Mouse (Mus musculus) limb, embryonic 13.5 days (tissue): ENCODE results near the gene Ggt6. TPM values are rescaled to one million over a fixed set of nuclear protein-coding genes. Genes with fewer than 3 reads are reported as not detected.
A peak's percentile ranks its signal among the peaks of the same experiment; 100 is the strongest.

Source experiments
- ATAC-seq: fragments of 200-750 bp; cut with Nextera tagmentation; 2 replicates; pipeline ENCODE4 v1.8.0; 2017; ENCODE audit warnings: low read depth, moderate number of reproducible peaks, moderate TSS enrichment; ENCODE audit not compliant: low FRiP score
- H3K27ac ChIP-seq: fragments of 300-500 bp; sonication (generic); 2 replicates; pipeline ENCODE4 v1.5.1; 2015; ENCODE audit warnings: inconsistent platforms, mild to moderate bottlenecking, moderate library complexity
- H3K27me3 ChIP-seq: fragments of 300-500 bp; sonication (generic); 2 replicates; pipeline ENCODE4 v1.6.1; 2015; ENCODE audit warnings: mild to moderate bottlenecking, inconsistent platforms
- H3K36me3 ChIP-seq: fragments of 300-500 bp; sonication (generic); 2 replicates; pipeline ENCODE4 v1.6.1; 2015; ENCODE audit warnings: inconsistent platforms, mild to moderate bottlenecking, moderate library complexity
- H3K4me1 ChIP-seq: fragments of 300-500 bp; sonication (generic); 2 replicates; pipeline ENCODE4 v1.6.1; 2015; ENCODE audit warnings: inconsistent platforms
- H3K4me2 ChIP-seq: fragments of 300-500 bp; sonication (generic); replicated peaks from 2 replicates; pipeline ENCODE4 v1.6.1; 2015; ENCODE audit warnings: inconsistent platforms, mild to moderate bottlenecking, moderate library complexity
- H3K4me3 ChIP-seq: fragments of 300-500 bp; sonication (generic); 2 replicates; pipeline ENCODE4 v1.5.1; 2015; ENCODE audit warnings: moderate library complexity, mild to moderate bottlenecking, inconsistent platforms
- H3K9ac ChIP-seq: fragments of 300-500 bp; sonication (generic); 2 replicates; pipeline ENCODE4 v1.6.1; 2015; ENCODE audit warnings: mild to moderate bottlenecking, inconsistent platforms
- H3K9me3 ChIP-seq: fragments of 300-500 bp; sonication (generic); 2 replicates; pipeline ENCODE4 v1.6.1; 2016; ENCODE audit warnings: inconsistent platforms
- WGBS: fragments of 180-500 bp; shearing (Covaris S2); methylation state at CpG from one replicate; pipeline ENCODE4 v1.1.7; 2015; 5-methylcytosine and 5-hydroxymethylcytosine counted together
- microRNA-seq: library from miRNA; unstranded; fragments of <30 nt; microRNA quantifications from one replicate; pipeline ENCODE4, GENCODE M21; 2016
- polyA plus RNA-seq: library from polyadenylated mRNA; unstranded; fragments of >200 nt; fragmentation: Nextera tagmentation; extraction: Ambion mirVana; gene quantifications from 2 replicates; pipeline ENCODE4 v1.2.1, GENCODE M21; 2015

Gene Ggt6
- polyA plus RNA-seq, 1 experiment from 2014 or later = 0.74 TPM

GRCm38 (mm10) chr11:72485157-72485556, 49.8 kb downstream of the Ggt6 start:
- no peaks in the 10 kb centered on the region for H3K9me3 ChIP-seq
- H3K9ac ChIP-seq = no peak overlapping the region
- H3K27me3 ChIP-seq = peaks cover 48% of the 10 kb centered on the region
- WGBS = 68% methylated on average over 5 of the region's 5 CpGs
- H3K4me1 ChIP-seq = peaks cover 14% of the 10 kb centered on the region
- H3K4me2 ChIP-seq = no peak overlapping the region
- H3K36me3 ChIP-seq = no peaks in the 10 kb centered on the region
- no peak for ATAC-seq
- no peak overlapping the region for H3K4me3 ChIP-seq
- H3K27ac ChIP-seq = no peak overlapping the region

DNA sequence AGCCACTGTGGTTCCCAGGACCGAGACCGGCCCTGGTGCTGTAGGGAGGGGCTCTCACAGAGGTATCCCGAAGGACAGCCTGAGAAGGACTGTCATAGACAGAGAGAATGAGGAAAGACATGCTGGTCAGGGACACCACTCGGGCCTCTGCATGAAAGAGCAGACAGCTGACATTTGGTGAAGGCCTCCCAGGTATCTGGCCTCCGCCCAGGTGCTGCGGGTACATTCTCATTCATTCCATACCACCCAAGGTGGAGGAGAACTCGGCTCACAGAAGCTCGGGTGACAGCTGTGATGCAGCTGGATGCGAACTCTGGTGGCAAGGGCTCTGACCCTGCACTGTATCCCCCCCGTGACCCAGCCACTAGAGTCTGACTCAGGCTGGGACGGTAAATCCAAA, 50.6 kb downstream of the Ggt6 start:
- Histone ChIP-seq H3K4me3 (no peak overlapping the region), H3K36me3 (no peaks in the 10 kb centered on the region), H3K4me1 (peaks cover 14% of the 10 kb centered on the region), H3K9me3 (no peaks in the 10 kb centered on the region), H3K27me3 (peaks cover 55% of the 10 kb centered on the region), H3K27ac (no peak overlapping the region), H3K4me2 (no peak overlapping the region), H3K9ac (no peak overlapping the region)
- 63% methylated on average over 11 of the region's 11 CpGs for WGBS
- ATAC-seq = no peak

DNA sequence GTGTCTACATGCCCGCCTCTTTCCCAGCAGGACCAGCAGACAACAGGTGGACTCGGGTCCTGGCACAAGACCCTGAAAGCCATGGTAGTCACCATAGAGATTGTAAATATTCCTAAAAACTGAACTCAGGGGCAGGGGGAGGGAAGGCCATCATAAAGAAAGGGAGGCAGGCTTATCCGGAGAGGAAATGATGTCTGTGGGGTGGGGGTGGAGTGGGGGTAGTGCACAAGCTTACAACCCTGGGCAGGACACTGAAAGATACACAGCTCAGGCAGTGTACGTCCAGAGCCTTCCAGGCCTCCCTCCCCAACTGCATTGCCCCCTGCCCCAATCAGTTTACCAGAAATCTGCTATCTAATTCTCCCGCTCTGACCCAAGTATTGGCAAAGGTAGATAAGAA, 51.8 kb downstream of the Ggt6 start:
- Histone ChIP-seq H3K9ac (no peak overlapping the region), H3K4me3 (no peak overlapping the region), H3K27ac (no peak overlapping the region), H3K4me1 (peaks cover 14% of the 10 kb centered on the region), H3K27me3 (peaks cover 59% of the 10 kb centered on the region), H3K36me3 (no peaks in the 10 kb centered on the region), H3K9me3 (no peaks in the 10 kb centered on the region), H3K4me2 (0 out of 2 replicates have a peak overlapping the region, but pooled peaks have one; percentile 3)
- WGBS = 53% methylated on average over 5 of the region's 5 CpGs
- no peak for ATAC-seq

DNA sequence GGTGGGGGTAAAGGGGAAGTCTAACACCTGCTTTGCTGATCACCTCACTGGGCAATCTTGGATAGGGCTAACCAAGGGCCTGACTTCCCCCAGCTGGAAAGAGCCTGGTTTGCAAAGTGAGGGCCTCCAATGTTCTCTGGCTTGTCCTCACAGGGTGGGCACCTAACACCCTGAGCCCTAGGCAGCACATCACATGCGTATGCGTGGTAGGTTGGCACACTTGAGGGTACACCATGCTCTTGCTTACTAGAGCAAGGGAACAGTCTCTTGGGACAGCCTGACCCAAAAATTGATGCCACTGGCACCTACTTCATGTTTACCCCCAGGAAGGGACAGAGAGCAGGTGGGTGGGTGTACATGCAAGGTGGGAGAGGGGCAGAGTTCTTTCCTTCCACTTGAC, 52.4 kb downstream of the Ggt6 start:
- Histone ChIP-seq H3K27ac (no peak overlapping the region), H3K9me3 (no peaks in the 10 kb centered on the region), H3K36me3 (no peaks in the 10 kb centered on the region), H3K4me3 (no peak overlapping the region), H3K9ac (no peak overlapping the region), H3K27me3 (peaks cover 59% of the 10 kb centered on the region), H3K4me2 (peak overlapping the region; percentile 3; the same call in 1 of the 2 replicates), H3K4me1 (peaks cover 14% of the 10 kb centered on the region)
- WGBS = 92% methylated on average over 2 of the region's 2 CpGs
- no peak for ATAC-seq

Small RNA genes lying within 50 kb of the gene (microRNA-seq; reads per million reads assigned to microRNA genes)
- gene Mir6338 = not detected

Other genes with a start within 250 kb of the Ggt6 start
- gene Gm43951, start 228.7 kb upstream of the Ggt6 start, polyA plus RNA-seq = 0.84 and 1.1 TPM in 2 replicates
- gene 4933427D14Rik, start 228.1 kb upstream of the Ggt6 start, polyA plus RNA-seq = 18.1 and 18.3 TPM in 2 replicates
- gene Txndc17, start 228.0 kb upstream of the Ggt6 start, polyA plus RNA-seq = 229 and 230 TPM in 2 replicates
- 48.9 and 49.6 TPM in 2 replicates for gene Med31, start 219.9 kb upstream of the Ggt6 start, polyA plus RNA-seq
- gene Slc13a5, start 168.3 kb upstream of the Ggt6 start, polyA plus RNA-seq = 0.18 and 0.84 TPM in 2 replicates
- 2.4 and 2.5 TPM in 2 replicates for gene Xaf1, start 133.9 kb upstream of the Ggt6 start, polyA plus RNA-seq
- gene Fbxo39, start 121.1 kb upstream of the Ggt6 start, polyA plus RNA-seq = not detected in 2 replicates
- 3.2 and 3.6 TPM in 2 replicates for gene Tekt1, start 73.1 kb upstream of the Ggt6 start, polyA plus RNA-seq
- gene Smtnl2, start 23.8 kb upstream of the Ggt6 start, polyA plus RNA-seq = 38.3 and 41.5 TPM in 2 replicates
- 159 and 164 TPM in 2 replicates for gene Mybbp1a, start 5.8 kb downstream of the Ggt6 start, polyA plus RNA-seq
- gene Spns2, start 54.4 kb downstream of the Ggt6 start, polyA plus RNA-seq = 2.1 and 2.3 TPM in 2 replicates
- 0.14 and 0.20 TPM in 2 replicates for gene Spns3, start 115.0 kb downstream of the Ggt6 start, polyA plus RNA-seq
- 80.2 and 84.5 TPM in 2 replicates for gene Ube2g1, start 171.8 kb downstream of the Ggt6 start, polyA plus RNA-seq